Mouse (Mus musculus): Measurements from ENCODE around the gene Prr9. TPM values are rescaled to one million over a fixed set of nuclear protein-coding genes. Genes with fewer than 3 reads are reported as not detected.
A peak's percentile ranks its signal among the peaks of the same experiment; 100 is the strongest.

The Prr9 gene
- 0.09 and 0.29 TPM in 2 replicates for polyA plus RNA-seq (2012; rRNA removed)
- 3.0 and 6.2 TPM in 2 replicates for polyA plus RNA-seq (2014; fragmentation: Nextera tagmentation; extraction: Ambion mirVana)

GRCm38 (mm10) chr3:92123847-92124246, at the start of gene Prr9:
TSS of gene Prr9 (minus strand) at chr3:92123947.
- no peak within 1 kb of the TSS for H3K27ac ChIP-seq (replicated peaks; ENCODE audit: low read depth, low read length)
- DNase-seq (ENCODE audit: low spot score) (no peak), ATAC-seq (ENCODE audit: low FRiP score, low read depth) (no peak)
- no peaks in the 10 kb centered on the region for H3K4me1 ChIP-seq (ENCODE audit: control insufficient read depth, insufficient read depth, low read length)
- no peak within 1 kb of the TSS for H3K9ac ChIP-seq (ENCODE audit: low read depth, low read length, severe bottlenecking)
- no peak for TF ChIP-seq POLR2A (IDR thresholded peaks at IDR 0.05; ENCODE audit: borderline replicate concordance, extremely low read depth, insufficient read depth, insufficient read length)
- H3K27me3 ChIP-seq (ENCODE audit: control insufficient read depth, insufficient read depth, low read length) = no peaks in the 10 kb centered on the region
- WGBS = 48% methylated on average over 5 of the region's 5 CpGs
- H3K4me3 ChIP-seq (replicated peaks; ENCODE audit: low read length) = no peak within 1 kb of the TSS
- H3K4me2 ChIP-seq (replicated peaks; ENCODE audit: low read depth, low read length, severe bottlenecking) = no peak within 1 kb of the TSS
- H3K9me3 ChIP-seq (ENCODE audit: control insufficient read depth, low read length) = no peaks in the 10 kb centered on the region
- H3K36me3 ChIP-seq (ENCODE audit: control insufficient read depth, insufficient read depth, low read length) = no peaks in the 10 kb centered on the region

GRCm38 (mm10) chr3:92169847-92170246, 46.1 kb upstream of the Prr9 start:
- Histone ChIP-seq H3K27me3 (ENCODE audit: control insufficient read depth, insufficient read depth, low read length) (no peaks in the 10 kb centered on the region), H3K9ac (ENCODE audit: low read depth, low read length, severe bottlenecking) (no peak overlapping the region), H3K4me2 (replicated peaks; ENCODE audit: low read depth, low read length, severe bottlenecking) (no peak overlapping the region), H3K27ac (replicated peaks; ENCODE audit: low read depth, low read length) (no peak overlapping the region), H3K36me3 (ENCODE audit: control insufficient read depth, insufficient read depth, low read length) (no peaks in the 10 kb centered on the region), H3K4me3 (replicated peaks; ENCODE audit: low read length) (no peak overlapping the region), H3K4me1 (ENCODE audit: control insufficient read depth, insufficient read depth, low read length) (no peaks in the 10 kb centered on the region), H3K9me3 (ENCODE audit: control insufficient read depth, low read length) (no peaks in the 10 kb centered on the region)
- no peak for ATAC-seq (ENCODE audit: low FRiP score, low read depth)
- no peak for TF ChIP-seq POLR2A (IDR thresholded peaks at IDR 0.05; ENCODE audit: borderline replicate concordance, extremely low read depth, insufficient read depth, insufficient read length)
- DNase-seq (ENCODE audit: low spot score) = peak; percentile 52
- 82% methylated on average over 3 of the region's 3 CpGs for WGBS

- Histone ChIP-seq H3K27me3 (ENCODE audit: control insufficient read depth, insufficient read depth, low read length) (no peaks in the 10 kb centered on the region), H3K4me3 (replicated peaks; ENCODE audit: low read length) (no peak overlapping the region), H3K9ac (ENCODE audit: low read depth, low read length, severe bottlenecking) (no peak overlapping the region), H3K9me3 (ENCODE audit: control insufficient read depth, low read length) (no peaks in the 10 kb centered on the region), H3K4me1 (ENCODE audit: control insufficient read depth, insufficient read depth, low read length) (no peaks in the 10 kb centered on the region), H3K27ac (replicated peaks; ENCODE audit: low read depth, low read length) (no peak overlapping the region), H3K36me3 (ENCODE audit: control insufficient read depth, insufficient read depth, low read length) (no peaks in the 10 kb centered on the region), H3K4me2 (replicated peaks; ENCODE audit: low read depth, low read length, severe bottlenecking) (no peak overlapping the region)
- no peak for TF ChIP-seq POLR2A (IDR thresholded peaks at IDR 0.05; ENCODE audit: borderline replicate concordance, extremely low read depth, insufficient read depth, insufficient read length)
- no peak for ATAC-seq (ENCODE audit: low FRiP score, low read depth)
- DNase-seq (ENCODE audit: low spot score) = peak; percentile 71
These were observed 29.6 kb upstream of the Prr9 start for GRCm38 (mm10) chr3:92153322-92153721.

DNA sequence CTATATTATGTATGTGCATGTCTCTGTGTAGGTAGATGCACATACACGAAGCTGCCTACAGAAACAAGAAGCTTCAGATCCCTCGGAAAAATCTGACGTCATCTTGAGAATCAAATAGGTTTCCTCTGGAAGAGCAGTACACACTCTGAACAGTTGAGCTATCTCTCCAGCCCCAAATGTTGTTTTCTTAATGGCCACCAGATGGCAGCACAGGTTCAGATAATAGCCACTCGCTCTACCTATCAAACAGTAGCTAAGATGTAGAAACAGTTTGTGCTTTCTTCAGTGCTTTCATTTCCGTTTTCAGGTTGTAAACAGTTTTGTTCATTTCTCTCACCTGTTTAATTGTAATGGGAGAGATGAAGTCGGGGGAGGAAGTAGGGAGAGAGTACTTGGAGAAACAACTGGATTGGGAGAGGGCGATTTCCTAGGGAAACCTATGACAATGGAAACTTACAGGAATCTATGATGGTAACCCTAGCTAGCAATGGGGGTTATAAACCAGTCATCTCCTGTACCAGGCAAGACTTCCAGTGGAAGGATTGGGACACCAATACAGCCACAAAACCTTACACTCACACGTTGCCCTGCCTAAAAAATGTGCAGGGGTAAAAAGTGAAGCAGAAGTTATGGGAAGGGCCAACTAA, 27.0 kb upstream of the Prr9 start:
- no peaks in the 10 kb centered on the region for H3K36me3 ChIP-seq (ENCODE audit: control insufficient read depth, insufficient read depth, low read length)
- no peak overlapping the region for H3K4me2 ChIP-seq (replicated peaks; ENCODE audit: low read depth, low read length, severe bottlenecking)
- no peak overlapping the region for H3K27ac ChIP-seq (replicated peaks; ENCODE audit: low read depth, low read length)
- H3K27me3 ChIP-seq (ENCODE audit: control insufficient read depth, insufficient read depth, low read length) = no peaks in the 10 kb centered on the region
- H3K9me3 ChIP-seq (ENCODE audit: control insufficient read depth, low read length) = no peaks in the 10 kb centered on the region
- no peak overlapping the region for H3K4me3 ChIP-seq (replicated peaks; ENCODE audit: low read length)
- H3K9ac ChIP-seq (ENCODE audit: low read depth, low read length, severe bottlenecking) = no peak overlapping the region
- DNase-seq (ENCODE audit: low spot score) (peak; percentile 82), ATAC-seq (ENCODE audit: low FRiP score, low read depth) (peak; percentile 80; the same call in 1 of the 2 replicates)
- no peaks in the 10 kb centered on the region for H3K4me1 ChIP-seq (ENCODE audit: control insufficient read depth, insufficient read depth, low read length)
- 21% methylated on average over 8 of the region's 8 CpGs for WGBS
- no peak for TF ChIP-seq POLR2A (IDR thresholded peaks at IDR 0.05; ENCODE audit: borderline replicate concordance, extremely low read depth, insufficient read depth, insufficient read length)

DNA sequence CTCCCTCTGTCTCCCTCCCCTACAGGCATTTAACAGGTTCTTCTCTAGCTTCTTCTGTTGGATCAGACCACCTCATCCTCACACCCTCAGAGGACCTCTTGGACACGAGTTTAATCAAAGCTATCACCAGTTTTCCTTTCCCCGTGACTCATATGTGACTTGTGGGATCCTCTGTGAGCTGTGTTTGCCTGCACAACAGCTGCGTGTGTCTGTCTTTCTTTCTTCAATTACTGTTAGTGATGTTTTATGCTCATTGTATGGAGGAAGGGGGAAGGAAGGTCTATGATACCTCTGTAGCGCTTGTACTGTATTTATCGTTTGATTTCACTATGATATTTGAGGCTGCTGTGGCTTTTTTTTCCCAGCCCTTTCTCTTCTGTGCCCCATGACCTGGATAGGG, 24.2 kb upstream of the Prr9 start:
- no peak overlapping the region for H3K4me3 ChIP-seq (replicated peaks; ENCODE audit: low read length)
- 75% methylated on average over 5 of the region's 5 CpGs for WGBS
- TF ChIP-seq POLR2A (IDR thresholded peaks at IDR 0.05; ENCODE audit: borderline replicate concordance, extremely low read depth, insufficient read depth, insufficient read length) = no peak
- DNase-seq (ENCODE audit: low spot score) = no peak
- no peak overlapping the region for H3K27ac ChIP-seq (replicated peaks; ENCODE audit: low read depth, low read length)
- no peak for ATAC-seq (ENCODE audit: low FRiP score, low read depth)
- no peak overlapping the region for H3K9ac ChIP-seq (ENCODE audit: low read depth, low read length, severe bottlenecking)
- no peaks in the 10 kb centered on the region for H3K4me1 ChIP-seq (ENCODE audit: control insufficient read depth, insufficient read depth, low read length)
- no peaks in the 10 kb centered on the region for H3K36me3 ChIP-seq (ENCODE audit: control insufficient read depth, insufficient read depth, low read length)
- H3K9me3 ChIP-seq (ENCODE audit: control insufficient read depth, low read length) = no peaks in the 10 kb centered on the region
- no peak overlapping the region for H3K4me2 ChIP-seq (replicated peaks; ENCODE audit: low read depth, low read length, severe bottlenecking)
- H3K27me3 ChIP-seq (ENCODE audit: control insufficient read depth, insufficient read depth, low read length) = no peaks in the 10 kb centered on the region
